Mouse (Mus musculus): ENCODE data around the gene Akp3.

Akp3 gene

DNA sequence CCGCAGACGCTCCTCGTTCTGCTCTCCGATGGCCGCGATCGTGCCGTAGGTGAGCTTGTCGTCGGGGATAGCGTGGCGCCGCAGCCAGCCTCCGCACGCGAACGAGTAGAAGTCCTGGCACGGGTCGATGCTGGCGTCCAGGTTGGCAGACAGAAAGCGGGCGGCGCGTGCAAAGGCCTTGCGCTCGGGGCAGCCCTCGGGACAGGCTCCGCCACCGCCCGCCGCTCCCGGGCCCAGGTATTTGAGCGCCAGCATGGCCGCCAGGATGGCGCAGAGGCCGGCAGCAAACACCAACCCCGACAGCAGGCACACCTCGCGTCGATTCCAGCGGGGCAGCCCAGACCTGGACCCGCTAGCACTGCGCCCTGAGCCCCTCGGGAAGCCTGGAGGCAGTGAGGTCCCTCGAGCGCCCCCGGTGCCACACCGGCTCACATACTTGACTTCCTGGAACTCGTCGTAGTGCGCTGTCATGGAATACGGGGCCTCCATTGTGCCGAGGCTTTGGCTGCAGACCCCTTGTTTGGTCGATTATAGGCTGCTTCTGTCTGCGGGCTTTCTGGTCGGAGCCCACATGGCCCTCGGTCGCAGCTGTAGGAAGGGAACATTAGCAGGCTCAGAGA lies 29.8 kb downstream of the Akp3 start:
- DNase-seq (ENCODE audit: inconsistent ontology term), result no peak

DNA sequence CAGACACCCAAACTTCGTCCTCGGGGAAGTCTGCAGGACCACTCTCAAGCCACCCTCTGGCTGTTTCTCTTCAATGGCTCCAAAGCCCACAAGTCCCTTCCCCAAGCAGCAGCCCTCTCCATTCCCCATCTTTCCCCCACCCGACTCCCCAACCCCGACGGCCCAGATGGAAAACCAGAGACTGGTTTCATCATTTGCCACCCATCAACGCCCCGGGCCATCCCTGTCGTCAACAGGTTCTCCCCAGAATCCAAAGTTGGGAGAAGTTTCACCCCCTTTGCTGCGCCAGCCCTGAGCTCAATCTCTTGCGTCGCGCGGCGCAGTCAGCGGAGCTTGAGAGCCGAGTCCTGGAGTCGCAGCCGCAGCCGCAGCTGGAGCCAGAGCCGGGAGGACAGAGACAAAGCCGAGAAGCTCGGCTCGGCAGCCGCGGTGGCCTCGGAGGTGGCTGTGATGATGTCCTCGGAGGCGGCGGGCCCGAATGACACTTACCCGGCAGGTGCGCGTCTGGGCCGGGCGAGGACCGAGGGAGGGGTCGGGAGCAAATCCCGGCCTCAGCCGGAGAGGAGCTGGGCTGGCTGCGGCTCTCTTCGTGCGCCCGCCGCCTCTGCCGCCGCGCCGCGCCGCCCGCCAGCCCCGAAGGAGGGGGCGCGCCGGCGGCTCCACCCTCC lies 30.9 kb downstream of the Akp3 start:
- no peak for DNase-seq (ENCODE audit: inconsistent ontology term)

DNA sequence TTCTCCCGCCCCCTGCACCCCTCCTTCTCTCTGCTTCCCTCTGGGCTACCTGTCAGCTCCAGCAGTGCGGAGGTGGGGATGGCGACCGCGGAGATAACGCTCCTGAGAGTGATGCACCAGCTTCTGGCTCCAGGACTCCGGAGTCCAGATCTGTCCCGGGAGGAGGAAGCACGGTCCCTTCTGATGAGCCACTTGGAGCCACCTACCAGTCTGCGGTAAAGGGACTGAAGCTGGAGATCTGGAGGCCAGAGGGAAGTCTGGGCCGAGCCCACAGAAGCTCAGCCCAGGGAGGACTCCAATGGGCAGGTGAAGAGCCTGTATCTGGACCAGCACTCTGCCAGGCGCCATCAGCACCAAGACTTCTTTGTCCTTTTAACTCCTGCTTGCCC lies 31.4 kb downstream of the Akp3 start, which contains the start of gene Ecel1:
TSS of gene Ecel1 (minus strand) at position 323 of the 389 bp plus-strand sequence.
- no peak for DNase-seq (ENCODE audit: inconsistent ontology term)

DNA sequence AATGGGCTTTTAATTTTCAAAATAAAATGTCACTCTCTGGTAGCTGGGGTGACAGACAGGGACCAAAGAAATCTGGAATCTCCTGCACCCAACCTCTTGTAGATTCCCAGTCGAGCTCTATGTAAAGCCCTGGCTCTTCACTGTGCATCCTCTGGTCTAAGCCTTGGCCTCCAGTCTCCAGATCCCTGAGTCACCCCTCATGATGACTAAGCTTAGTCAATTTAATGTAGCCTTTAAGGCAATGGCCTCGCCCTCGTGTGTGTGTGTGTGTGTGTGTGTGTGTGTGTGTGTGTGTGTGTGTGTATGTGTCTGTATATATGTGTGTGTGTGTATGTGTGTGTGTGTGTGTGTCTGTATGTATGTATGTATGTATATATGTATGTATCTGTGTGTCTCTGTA lies 34.6 kb downstream of the Akp3 start:
- no peak for DNase-seq (ENCODE audit: inconsistent ontology term)

DNA sequence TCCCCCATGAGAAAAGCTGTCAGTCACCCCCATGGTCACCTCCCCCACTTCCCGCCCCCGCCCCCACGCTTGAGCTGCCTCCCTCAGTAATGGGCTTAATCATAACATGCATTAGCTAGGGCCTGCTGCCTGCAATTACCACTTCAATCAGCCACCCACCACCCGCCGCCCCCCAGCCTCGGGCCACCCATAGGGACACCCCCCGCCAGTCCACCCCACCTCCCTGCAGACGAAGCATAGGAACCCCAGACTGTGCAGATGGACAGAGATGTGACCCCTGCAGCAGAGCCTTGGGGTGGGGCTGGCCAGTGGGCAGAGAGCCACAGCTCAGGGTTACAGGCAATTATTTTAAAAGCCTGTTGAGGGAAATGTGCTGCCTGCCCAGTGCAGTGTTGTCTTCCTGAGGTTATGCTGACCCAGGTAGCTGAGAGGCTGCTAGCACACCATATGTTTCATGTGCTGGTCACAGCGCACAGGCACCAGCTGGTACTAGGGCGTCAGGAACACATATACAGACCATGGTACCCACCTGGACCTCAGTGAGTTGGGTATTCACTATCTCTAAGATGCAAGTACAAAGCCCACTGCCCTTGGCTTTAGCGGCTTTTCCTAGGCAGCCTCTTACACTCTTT lies 39.5 kb downstream of the Akp3 start:
- no peak for DNase-seq (ENCODE audit: inconsistent ontology term)

DNA sequence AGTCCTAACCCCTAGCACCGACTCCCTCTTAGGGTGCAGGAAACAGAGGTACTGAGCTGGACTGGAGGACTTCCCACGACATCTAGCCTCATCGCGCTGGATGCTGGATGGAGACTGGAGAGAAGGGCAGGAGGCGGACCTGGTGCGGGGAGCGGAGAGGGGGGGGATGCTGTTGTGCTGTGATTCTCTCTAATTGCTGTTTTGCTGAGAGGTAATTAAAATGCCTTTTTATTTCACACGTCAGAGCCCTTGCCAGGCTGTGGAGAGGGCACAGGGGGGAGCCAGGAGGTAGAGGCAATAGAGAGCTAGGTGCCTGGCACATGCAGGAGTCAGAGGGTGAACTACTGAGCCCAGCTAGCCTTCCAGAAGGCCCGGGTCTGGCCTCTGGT lies 40.0 kb downstream of the Akp3 start:
- no peak for DNase-seq (ENCODE audit: inconsistent ontology term)

DNA sequence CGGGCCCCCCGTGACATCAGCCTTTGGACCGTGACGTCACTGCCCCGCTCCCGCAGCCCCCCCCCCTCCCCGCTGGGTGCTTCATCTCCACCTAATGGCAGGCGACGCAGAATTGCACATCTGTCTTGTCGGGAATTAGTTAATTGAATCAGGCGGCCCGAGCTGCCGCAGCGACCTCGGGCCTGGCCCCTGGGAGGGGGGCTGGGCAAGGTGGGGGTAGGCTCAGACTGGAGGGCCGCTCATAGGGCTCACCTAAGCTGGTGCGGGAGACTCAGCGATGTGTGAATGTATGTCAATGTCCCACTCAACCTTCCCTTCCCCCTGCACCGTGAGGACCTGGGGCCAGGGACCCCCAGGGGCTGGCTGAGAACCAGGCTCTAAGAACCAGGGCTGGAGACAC lies 45.7 kb downstream of the Akp3 start:
- no peak for DNase-seq (ENCODE audit: inconsistent ontology term)

DNA sequence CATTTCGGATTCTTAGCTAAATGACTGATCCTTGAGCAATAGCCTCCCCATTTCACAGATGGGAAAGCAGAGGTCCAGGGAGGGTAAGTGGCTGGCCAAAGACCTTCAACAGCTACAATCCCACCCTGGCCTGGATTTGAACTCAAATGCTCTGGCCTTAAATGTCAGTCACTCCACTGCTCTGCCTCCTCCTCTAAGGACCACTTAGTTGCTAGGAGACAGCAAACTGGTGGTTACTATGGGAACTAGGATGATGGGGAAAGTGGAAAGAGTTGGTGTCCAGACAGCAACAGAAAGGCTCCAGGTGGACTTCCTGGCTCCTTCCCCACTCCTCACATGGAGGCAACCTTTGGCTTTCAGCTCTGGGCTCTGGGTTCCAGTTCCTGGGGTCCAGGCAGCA lies 46.5 kb downstream of the Akp3 start:
- no peak for DNase-seq (ENCODE audit: inconsistent ontology term)

DNA sequence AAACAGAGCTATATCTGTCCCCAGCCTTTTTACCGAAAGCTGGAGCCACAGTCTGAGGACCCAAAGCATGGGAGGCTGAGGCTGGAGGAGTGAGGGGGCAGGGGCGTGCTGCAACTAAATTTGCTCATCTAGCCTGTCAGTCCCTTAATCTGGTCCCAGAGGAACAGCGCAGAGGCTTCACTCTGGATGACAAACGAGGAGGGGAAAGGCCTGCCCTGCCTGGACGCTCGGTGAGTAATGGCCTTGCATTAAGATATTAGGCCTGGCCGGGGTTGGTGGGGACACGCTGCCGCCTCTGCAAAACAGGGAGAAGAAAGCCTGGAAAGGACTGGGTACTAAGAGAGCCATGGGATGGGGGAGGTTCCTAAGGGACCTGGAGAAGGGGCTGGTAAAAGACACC lies 47.5 kb downstream of the Akp3 start:
- no peak for DNase-seq (ENCODE audit: inconsistent ontology term)

DNA sequence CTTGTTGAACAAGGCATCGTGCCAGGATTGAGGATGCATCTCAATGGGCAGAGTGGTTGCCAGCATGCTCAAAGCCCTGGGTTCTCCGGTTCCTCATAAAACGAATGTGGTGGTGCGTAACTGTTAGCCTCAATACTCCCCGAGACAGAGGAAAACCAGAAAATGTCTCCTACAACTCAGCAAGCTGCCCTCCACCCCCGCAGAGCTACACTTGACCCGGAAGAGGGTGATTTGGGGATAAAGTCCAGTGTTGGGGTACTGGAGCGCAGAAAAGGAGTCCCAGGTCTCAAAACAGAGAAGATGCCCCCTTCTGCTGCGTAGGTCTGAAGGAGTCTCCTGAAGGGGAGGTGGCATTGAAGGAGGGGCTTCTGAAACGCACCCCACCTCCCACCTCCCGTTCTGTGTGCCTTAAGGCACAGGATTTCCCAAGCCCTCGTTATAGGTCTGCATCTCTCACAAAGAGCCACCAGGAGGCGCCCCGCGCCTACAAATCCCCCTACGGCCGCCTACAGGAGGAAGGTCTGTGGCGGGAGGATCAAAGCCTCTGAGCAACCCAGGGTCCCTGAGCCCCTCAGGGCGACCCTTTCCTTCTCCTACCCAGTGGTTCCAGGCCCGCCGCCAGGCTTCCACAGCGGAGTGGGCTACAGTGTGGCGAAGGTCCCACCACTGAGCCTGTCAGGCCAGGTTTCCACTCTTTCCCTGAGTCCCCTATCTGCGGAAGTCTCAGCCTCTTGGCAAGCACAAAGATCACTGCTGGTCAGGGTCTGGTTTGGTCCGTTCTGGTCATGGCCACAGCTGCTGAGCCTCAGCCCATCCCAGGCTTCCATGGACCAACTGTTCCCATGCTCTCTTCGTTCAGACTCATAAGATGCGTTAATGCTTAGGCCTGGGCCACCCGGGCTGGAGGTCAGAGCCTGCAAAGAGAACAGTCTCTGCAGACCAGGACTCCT lies 49.5 kb downstream of the Akp3 start:
- DNase-seq (ENCODE audit: inconsistent ontology term), result peak; percentile 83

DNA sequence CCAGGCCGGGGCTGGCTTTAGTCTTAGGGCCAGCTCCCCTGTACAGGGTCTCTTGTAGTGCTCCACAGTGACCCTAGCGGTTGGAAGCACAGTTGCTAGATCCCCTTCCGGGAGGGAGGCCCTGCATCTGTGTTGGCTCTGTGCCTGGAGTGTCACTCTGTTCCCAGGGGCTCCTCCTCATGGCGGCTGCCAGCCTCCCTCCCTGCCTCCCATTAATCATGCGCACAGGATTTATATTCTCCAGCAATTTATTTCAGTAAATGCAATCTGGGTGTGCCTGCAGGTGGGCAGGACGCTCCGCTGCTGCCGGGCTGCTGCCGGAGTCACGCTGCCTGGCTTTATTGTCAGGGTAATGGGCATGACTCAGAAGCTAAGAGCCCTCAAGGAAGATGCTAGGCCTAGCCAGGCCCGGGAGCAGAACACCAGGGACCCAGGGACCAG lies 51.1 kb downstream of the Akp3 start:
- peak; percentile 73 for DNase-seq (ENCODE audit: inconsistent ontology term)

All from Muller cell, postnatal 12 days (primary cell).